Mouse (Mus musculus): ENCODE measurements around the gene Inhbe. TPM values are rescaled to one million over a fixed set of nuclear protein-coding genes. Genes with fewer than 3 reads are reported as not detected.

Inhbe gene
- polyA plus RNA-seq (2015; fragmentation: Nextera tagmentation; extraction: Ambion mirVana): 0.05 and 0.07 TPM in 2 replicates

GRCm38 (mm10) chr10:127353909-127354895, at the start of gene Inhbe:
Gene Inhbe (minus strand): TSS chr10:127354411.
- ATAC-seq (ENCODE audit: insufficient number of reproducible peaks, low FRiP score, low TSS enrichment, low read depth): no peak
- Histone ChIP-seq H3K27ac (replicated peaks) (no peak within 1 kb of the TSS), H3K4me1 (no peaks in the 10 kb centered on the region), H3K4me2 (replicated peaks) (no peak within 1 kb of the TSS), H3K27me3 (no peaks in the 10 kb centered on the region), H3K36me3 (no peaks in the 10 kb centered on the region), H3K4me3 (replicated peaks) (no peak within 1 kb of the TSS), H3K9ac (no peak within 1 kb of the TSS), H3K9me3 (replicated peaks) (no peaks in the 10 kb centered on the region)
- 83% methylated on average over 18 of the region's 18 CpGs for WGBS

GRCm38 (mm10) chr10:127391774-127392173, 37.6 kb upstream of the Inhbe start:
- 80% methylated on average over 6 of the region's 6 CpGs for WGBS
- no peaks in the 10 kb centered on the region for H3K4me1 ChIP-seq
- no peaks in the 10 kb centered on the region for H3K27me3 ChIP-seq
- H3K4me3 ChIP-seq (replicated peaks): no peak overlapping the region
- H3K9me3 ChIP-seq (replicated peaks): no peaks in the 10 kb centered on the region
- H3K36me3 ChIP-seq: peaks cover 24% of the 10 kb centered on the region
- H3K9ac ChIP-seq: no peak overlapping the region
- no peak overlapping the region for H3K4me2 ChIP-seq (replicated peaks)
- H3K27ac ChIP-seq (replicated peaks): no peak overlapping the region
- no peak for ATAC-seq (ENCODE audit: insufficient number of reproducible peaks, low FRiP score, low TSS enrichment, low read depth)

- peak overlapping the region; percentile 66; the same call in 1 of the 2 replicates for H3K9ac ChIP-seq
- H3K4me3 ChIP-seq (replicated peaks): peak overlapping the region; percentile 74
- no peaks in the 10 kb centered on the region for H3K27me3 ChIP-seq
- ATAC-seq (ENCODE audit: insufficient number of reproducible peaks, low FRiP score, low TSS enrichment, low read depth): no peak
- H3K4me1 ChIP-seq: peaks cover 8% of the 10 kb centered on the region
- H3K4me2 ChIP-seq (replicated peaks): peak overlapping the region; percentile 54
- WGBS: 54% methylated on average over 2 of the region's 2 CpGs
- peak overlapping the region; percentile 94 for H3K27ac ChIP-seq (replicated peaks)
- H3K36me3 ChIP-seq: no peaks in the 10 kb centered on the region
- H3K9me3 ChIP-seq (replicated peaks): no peaks in the 10 kb centered on the region
These were observed 27.5 kb upstream of the Inhbe start for GRCm38 (mm10) chr10:127381743-127382134.

- 1% methylated on average over 45 of the region's 79 CpGs for WGBS
- no peaks in the 10 kb centered on the region for H3K27me3 ChIP-seq
- no peaks in the 10 kb centered on the region for H3K36me3 ChIP-seq
- peak overlapping the region; percentile 66 for H3K9ac ChIP-seq
- H3K4me3 ChIP-seq (replicated peaks): peak overlapping the region; percentile 74
- ATAC-seq (ENCODE audit: insufficient number of reproducible peaks, low FRiP score, low TSS enrichment, low read depth): peak; percentile 82
- no peaks in the 10 kb centered on the region for H3K9me3 ChIP-seq (replicated peaks)
- H3K27ac ChIP-seq (replicated peaks): peak overlapping the region; percentile 94
- H3K4me2 ChIP-seq (replicated peaks): peak overlapping the region; percentile 54
- H3K4me1 ChIP-seq: peaks cover 8% of the 10 kb centered on the region
These were observed 26.8 kb upstream of the Inhbe start for GRCm38 (mm10) chr10:127380767-127381742.

- Histone ChIP-seq H3K9ac (peak within 1 kb of the TSS; percentile 81), H3K27me3 (no peaks in the 10 kb centered on the region), H3K4me1 (peaks cover 8% of the 10 kb centered on the region), H3K4me3 (replicated peaks) (peak within 1 kb of the TSS; percentile 74), H3K9me3 (replicated peaks) (no peaks in the 10 kb centered on the region), H3K36me3 (no peaks in the 10 kb centered on the region), H3K27ac (replicated peaks) (peak within 1 kb of the TSS; percentile 94), H3K4me2 (replicated peaks) (peak within 1 kb of the TSS; percentile 66)
- peak; percentile 97 for ATAC-seq (ENCODE audit: insufficient number of reproducible peaks, low FRiP score, low TSS enrichment, low read depth)
- under 1% methylated on average over 36 of the region's 53 CpGs for WGBS
These were observed 26.1 kb upstream of the Inhbe start, which contains the start of gene R3hdm2 for GRCm38 (mm10) chr10:127380251-127380691. Gene R3hdm2 (plus strand): TSS chr10:127380327.

- H3K27me3 ChIP-seq: no peaks in the 10 kb centered on the region
- H3K4me3 ChIP-seq (replicated peaks): peak overlapping the region; percentile 74
- peaks cover 8% of the 10 kb centered on the region for H3K4me1 ChIP-seq
- H3K4me2 ChIP-seq (replicated peaks): peak overlapping the region; percentile 66
- peak overlapping the region; percentile 94 for H3K27ac ChIP-seq (replicated peaks)
- H3K9ac ChIP-seq: peak overlapping the region; percentile 81
- no peaks in the 10 kb centered on the region for H3K36me3 ChIP-seq
- 81% methylated on average over 8 of the region's 8 CpGs for WGBS
- no peak for ATAC-seq (ENCODE audit: insufficient number of reproducible peaks, low FRiP score, low TSS enrichment, low read depth)
- no peaks in the 10 kb centered on the region for H3K9me3 ChIP-seq (replicated peaks)
These were observed 25.4 kb upstream of the Inhbe start for GRCm38 (mm10) chr10:127379654-127380053.

GRCm38 (mm10) chr10:127377700-127378099, 23.5 kb upstream of the Inhbe start:
- H3K4me3 ChIP-seq (replicated peaks): no peak overlapping the region

GRCm38 (mm10) chr10:127371023-127371422, 16.8 kb upstream of the Inhbe start:
- no peak overlapping the region for H3K4me3 ChIP-seq (replicated peaks)
- H3K27ac ChIP-seq (replicated peaks): no peak overlapping the region
- H3K27me3 ChIP-seq: no peaks in the 10 kb centered on the region
- H3K4me2 ChIP-seq (replicated peaks): no peak overlapping the region
- no peak overlapping the region for H3K9ac ChIP-seq
- H3K36me3 ChIP-seq: no peaks in the 10 kb centered on the region
- no peak for ATAC-seq (ENCODE audit: insufficient number of reproducible peaks, low FRiP score, low TSS enrichment, low read depth)
- no peaks in the 10 kb centered on the region for H3K9me3 ChIP-seq (replicated peaks)
- H3K4me1 ChIP-seq: no peaks in the 10 kb centered on the region
- WGBS: 76% methylated on average over 2 of the region's 2 CpGs

More at GRCm38 (mm10) chr10:127377700-127378099, 23.5 kb upstream of the Inhbe start:
- Histone ChIP-seq H3K4me1 (peaks cover 8% of the 10 kb centered on the region), H3K36me3 (no peaks in the 10 kb centered on the region), H3K9ac (no peak overlapping the region), H3K27ac (replicated peaks) (no peak overlapping the region), H3K4me2 (replicated peaks) (no peak overlapping the region), H3K27me3 (no peaks in the 10 kb centered on the region), H3K9me3 (replicated peaks) (no peaks in the 10 kb centered on the region)
- no peak for ATAC-seq (ENCODE audit: insufficient number of reproducible peaks, low FRiP score, low TSS enrichment, low read depth)
- 67% methylated on average over 3 of the region's 3 CpGs for WGBS

GRCm38 (mm10) chr10:127369834-127370820, 15.9 kb upstream of the Inhbe start, which contains the start of gene Inhbc:
Gene Inhbc (minus strand): TSS chr10:127370431.
- no peaks in the 10 kb centered on the region for H3K9me3 ChIP-seq (replicated peaks)
- no peaks in the 10 kb centered on the region for H3K4me1 ChIP-seq
- H3K4me3 ChIP-seq (replicated peaks): no peak within 1 kb of the TSS
- WGBS: 76% methylated on average over 22 of the region's 22 CpGs
- ATAC-seq (ENCODE audit: insufficient number of reproducible peaks, low FRiP score, low TSS enrichment, low read depth): no peak
- H3K9ac ChIP-seq: no peak within 1 kb of the TSS
- H3K4me2 ChIP-seq (replicated peaks): no peak within 1 kb of the TSS
- no peaks in the 10 kb centered on the region for H3K36me3 ChIP-seq
- H3K27ac ChIP-seq (replicated peaks): no peak within 1 kb of the TSS
- H3K27me3 ChIP-seq: no peaks in the 10 kb centered on the region

- no peaks in the 10 kb centered on the region for H3K36me3 ChIP-seq
- 86% methylated on average over 2 of the region's 2 CpGs for WGBS
- no peaks in the 10 kb centered on the region for H3K9me3 ChIP-seq (replicated peaks)
- H3K27me3 ChIP-seq: no peaks in the 10 kb centered on the region
- no peak overlapping the region for H3K4me3 ChIP-seq (replicated peaks)
- H3K9ac ChIP-seq: no peak overlapping the region
- H3K4me2 ChIP-seq (replicated peaks): no peak overlapping the region
- no peaks in the 10 kb centered on the region for H3K4me1 ChIP-seq
- no peak overlapping the region for H3K27ac ChIP-seq (replicated peaks)
- no peak for ATAC-seq (ENCODE audit: insufficient number of reproducible peaks, low FRiP score, low TSS enrichment, low read depth)
These were observed 14.1 kb upstream of the Inhbe start for GRCm38 (mm10) chr10:127368273-127368672.

Measured in embryonic facial prominence, embryonic 15.5 days (tissue).